ENCODE assay signal across 25 mouse cellular contexts in genomic region chr15:100186882-100187672, GRCm38 (mm10). TPM values are rescaled to one million over a fixed set of nuclear protein-coding genes. Genes with fewer than 3 reads are reported as not detected.
DNase-seq lines count a peak whose midpoint lies in the region; ATAC-seq lines count a peak whose summit lies in the region.
"Had no signal": no experiment of that assay in that cellular context is flagged by ENCODE, and none has a peak within 500 bp of the region (broad histone marks: within the 10 kb centered on the region; RNA-seq: fewer than 3 reads in every experiment).

No protein-coding gene starts in this region.

- peaks cover 71% of the 10 kb centered on the region for H3K36me3 ChIP-seq in macrophage (ENCODE audit: inconsistent target)

- WGBS in macrophage (ENCODE audit: missing documents), result 64% methylated on average over 8 of the region's 8 CpGs

- ATAC-seq in neutrophil, adult 5-6 weeks (ENCODE audit: extremely low read depth, insufficient number of reproducible peaks, low FRiP score, poor library complexity, severe bottlenecking), result peak; percentile 47; the same call in 1 of the 2 replicates
- ATAC-seq: forebrain, embryonic 15.5 days; hindbrain, postnatal 0 days; intestine, embryonic 16.5 days; midbrain, embryonic 16.5 days; Patski had no signal

- H3K27ac ChIP-seq in macrophage, result peak overlapping the region; percentile 84
- H3K27ac ChIP-seq: embryonic facial prominence, embryonic 12.5 days; forebrain, embryonic 15.5 days; hindbrain, postnatal 0 days; lung, embryonic 15.5 days; neural tube, embryonic 13.5 days had no signal

- peak; percentile 30 to 46 for DNase-seq in layer of hippocampus, adult 18-20 months (ENCODE audit: low spot score in 2 of 2)
- DNase-seq in layer of hippocampus, adult 9-10 months (ENCODE audit: low spot score), result no peak
- DNase-seq in MEL-GATA-1-ER (ENCODE audit: extremely low read depth, low read depth), result peak; percentile 70
- no peak for DNase-seq in urinary bladder, postnatal 25 days (ENCODE audit: low spot score)
- DNase-seq in heart, adult 11 months, result no peak
- DNase-seq: adrenal gland, postnatal 14 days; cerebellum, adult 18-20 months; embryo, embryonic 11 days; heart, postnatal 14 days; kidney, adult 9 months; kidney, postnatal 10 days; liver; right cerebral cortex, postnatal 14 days; thymus, postnatal 4 days had no signal

- H3K4me3 ChIP-seq in macrophage (ENCODE audit: inconsistent target), result no peak overlapping the region
- H3K4me3 ChIP-seq: embryonic facial prominence, embryonic 12.5 days; forebrain, embryonic 15.5 days; lung, embryonic 15.5 days; myocyte; neural tube, embryonic 13.5 days had no signal

- no peaks in the 10 kb centered on the region for H3K79me2 ChIP-seq in macrophage (ENCODE audit: inconsistent target)

RNA-seq across cellular contexts. Expression of gene Atf1, which starts 40.5 kb away (rescaled TPM):
- 10 to 100 TPM; 20.3 to 23.4 TPM for total RNA-seq in layer of hippocampus, adult 18-20 months (2021)
- total RNA-seq in macrophage (2018; cell fraction: chromatin; rRNA removed), result 100 to 1,000 TPM in 8 of 26 experiments, 10 to 100 TPM in 18; 62.1 to 136 (median 89.0) TPM
- 10 to 100 TPM; 37.9 to 73.6 (median 48.1) TPM for total RNA-seq in macrophage (2018; cell fraction: cytosol; rRNA removed)
- total RNA-seq in macrophage (2018; cell fraction: nucleus; rRNA removed), result 10 to 100 TPM; 33.7 to 65.5 (median 47.2) TPM
- 34.5 to 58.1 TPM (median 47.7 TPM) in 3 replicates for polyA plus RNA-seq in macrophage (2018)
- 81.8 and 86.3 TPM in 2 replicates for total RNA-seq in neutrophil, adult 5-6 weeks (2017)

Comparison
In these comparisons a context has a peak if more than half of its experiments do, and no peak if none do; other contexts are left out.
1. DNase-seq: peak in layer of hippocampus, adult 18-20 months (2 of 2) and MEL-GATA-1-ER (single experiment); none in layer of hippocampus, adult 9-10 months (single experiment), urinary bladder, postnatal 25 days (single experiment) and heart, adult 11 months (single experiment).